In genomic region chr2:65663892-65664291, GRCm38 (mm10) we compare ENCODE assay signal across 26 mouse cellular contexts. TPM values are rescaled to one million over a fixed set of nuclear protein-coding genes. Genes with fewer than 3 reads are reported as not detected.
A peak's percentile ranks its signal among the peaks of the same experiment; 100 is the strongest.
DNase-seq lines count a peak whose midpoint lies in the region; ATAC-seq and TF ChIP-seq lines count a peak whose summit lies in the region.
"Had no signal": no experiment of that assay in that cellular context is flagged by ENCODE, and none has a peak within 500 bp of the region (broad histone marks: within the 10 kb centered on the region; RNA-seq: fewer than 3 reads in every experiment).

No protein-coding gene starts in this region.

- no peak overlapping the region for H3K9ac ChIP-seq in forebrain, embryonic 11.5 days (ENCODE audit: low read length)
- H3K9ac ChIP-seq in forebrain, postnatal 0 days = no peak overlapping the region
- no peak overlapping the region for H3K9ac ChIP-seq in liver, adult 2 months (ENCODE audit: low read depth, low read length)
- H3K9ac ChIP-seq in liver, embryonic 12.5 days = no peak overlapping the region
- no peak overlapping the region for H3K9ac ChIP-seq in midbrain, embryonic 12.5 days (replicated peaks)
- H3K9ac ChIP-seq in midbrain, embryonic 14.5 days (replicated peaks; ENCODE audit: low read length) = no peak overlapping the region
- H3K9ac ChIP-seq in liver, postnatal 0 days (replicated peaks) = no peak overlapping the region
- H3K9ac ChIP-seq: forebrain, embryonic 12.5 days; heart, embryonic 13.5 days; hindbrain, embryonic 14.5 days had no signal

- ATAC-seq in forebrain, embryonic 11.5 days (replicated peaks; ENCODE audit: low FRiP score) = no peak
- no peak for ATAC-seq in forebrain, postnatal 0 days
- no peak for ATAC-seq in liver, embryonic 12.5 days
- no peak for ATAC-seq in midbrain, embryonic 12.5 days (ENCODE audit: low FRiP score, low read depth)
- no peak for ATAC-seq in midbrain, embryonic 14.5 days (ENCODE audit: low FRiP score, low TSS enrichment)
- ATAC-seq in liver, postnatal 0 days = peak; percentile 29; the same call in 1 of the 2 replicates
- ATAC-seq: CD4-positive, CD25-positive, alpha-beta regulatory T cell, adult 4 months; hindbrain, postnatal 0 days had no signal

- TF ChIP-seq EP300 in liver, postnatal 0 days (IDR thresholded peaks at IDR 0.05; ENCODE audit: low read depth) = no peak

- H3K36me3 ChIP-seq in forebrain, embryonic 11.5 days (ENCODE audit: control insufficient read depth, insufficient read depth, low read length) = no peaks in the 10 kb centered on the region
- H3K36me3 ChIP-seq in forebrain, postnatal 0 days (ENCODE audit: insufficient read depth) = no peaks in the 10 kb centered on the region
- H3K36me3 ChIP-seq in liver, adult 2 months (ENCODE audit: control insufficient read depth, insufficient read depth, low read length) = no peaks in the 10 kb centered on the region
- H3K36me3 ChIP-seq in liver, embryonic 12.5 days = no peaks in the 10 kb centered on the region
- H3K36me3 ChIP-seq in midbrain, embryonic 12.5 days = no peaks in the 10 kb centered on the region
- H3K36me3 ChIP-seq in midbrain, embryonic 14.5 days (ENCODE audit: control insufficient read depth, insufficient read depth, low read length) = no peaks in the 10 kb centered on the region
- no peaks in the 10 kb centered on the region for H3K36me3 ChIP-seq in liver, postnatal 0 days (replicated peaks; ENCODE audit: insufficient read depth, low read length)
- H3K36me3 ChIP-seq: forebrain, embryonic 12.5 days; heart, embryonic 10.5 days; heart, embryonic 13.5 days had no signal

- H3K27ac ChIP-seq in forebrain, embryonic 11.5 days (ENCODE audit: low read depth, low read length) = peak overlapping the region; percentile 71
- H3K27ac ChIP-seq in forebrain, postnatal 0 days (ENCODE audit: low read depth, low read length) = no peak overlapping the region
- no peak overlapping the region for H3K27ac ChIP-seq in liver, adult 2 months (replicated peaks; ENCODE audit: insufficient read depth, low read depth, low read length)
- no peak overlapping the region for H3K27ac ChIP-seq in liver, embryonic 12.5 days
- 0 out of 2 replicates have a peak overlapping the region, but pooled peaks have one; percentile 10 for H3K27ac ChIP-seq in midbrain, embryonic 12.5 days (replicated peaks)
- no peak overlapping the region for H3K27ac ChIP-seq in midbrain, embryonic 14.5 days (replicated peaks; ENCODE audit: low read depth, low read length)
- no peak overlapping the region for H3K27ac ChIP-seq in liver, postnatal 0 days (ENCODE audit: low read depth)
- H3K27ac ChIP-seq: forebrain, embryonic 12.5 days; heart, adult 2 months; heart, embryonic 10.5 days; heart, embryonic 13.5 days; hindbrain, embryonic 14.5 days; hindbrain, postnatal 0 days had no signal

- no peaks in the 10 kb centered on the region for H3K79me2 ChIP-seq in liver, adult 2 months (ENCODE audit: control insufficient read depth, insufficient read depth, low read length)

- TF ChIP-seq CTCF in forebrain, postnatal 0 days (IDR thresholded peaks at IDR 0.05; ENCODE audit: low read depth) = no peak
- no peak for TF ChIP-seq CTCF in liver, adult 2 months (IDR thresholded peaks at IDR 0.05; ENCODE audit: low read depth, low read length)
- no peak for TF ChIP-seq CTCF in liver, postnatal 0 days (IDR thresholded peaks at IDR 0.05; ENCODE audit: low read depth)

- DNase-seq in forebrain, embryonic 11.5 days (ENCODE audit: low spot score) = no peak
- no peak for DNase-seq in forebrain, postnatal 0 days
- DNase-seq in liver, adult 2 months (ENCODE audit: extremely low read depth, low read depth, low spot score) = peak; percentile 5
- DNase-seq in midbrain, embryonic 14.5 days = no peak
- no peak for DNase-seq in liver, postnatal 0 days
- DNase-seq in neural tube, embryonic 10.5 days (ENCODE audit: extremely low spot score, low spot score) = no peak
- DNase-seq: adrenal gland, adult 2 months; adrenal gland, postnatal 14 days; cerebellum, adult 11 months; cerebellum, adult 9-10 months; cerebellum, postnatal 14 days; gastrocnemius, postnatal 10 days; gastrocnemius, postnatal 36 days; heart, adult 2 months; heart, postnatal 14 days; heart, postnatal 4 days had no signal

- peaks cover 4% of the 10 kb centered on the region; the same call in 1 of the 2 replicates for H3K4me1 ChIP-seq in forebrain, embryonic 11.5 days (replicated peaks; ENCODE audit: control insufficient read depth, insufficient read depth, low read length)
- no peaks in the 10 kb centered on the region; the same call in 1 of the 2 replicates for H3K4me1 ChIP-seq in forebrain, postnatal 0 days (ENCODE audit: insufficient read depth)
- H3K4me1 ChIP-seq in liver, adult 2 months (ENCODE audit: control insufficient read depth, insufficient read depth, low read length) = peaks cover 1% of the 10 kb centered on the region; the same call in 1 of the 2 replicates
- H3K4me1 ChIP-seq in liver, embryonic 12.5 days = no peaks in the 10 kb centered on the region
- peaks cover 11% of the 10 kb centered on the region; the same call in 1 of the 2 replicates for H3K4me1 ChIP-seq in midbrain, embryonic 12.5 days
- no peaks in the 10 kb centered on the region for H3K4me1 ChIP-seq in midbrain, embryonic 14.5 days (ENCODE audit: control insufficient read depth, insufficient read depth, low read length)
- peaks cover 4% of the 10 kb centered on the region; the same call in 1 of the 2 replicates for H3K4me1 ChIP-seq in liver, postnatal 0 days (ENCODE audit: insufficient read depth)
- H3K4me1 ChIP-seq: heart, embryonic 10.5 days had no signal

- TF ChIP-seq POLR2A in liver, adult 2 months (IDR thresholded peaks at IDR 0.05; ENCODE audit: extremely low read depth, insufficient read depth, low read length) = no peak

- H3K4me3 ChIP-seq in forebrain, embryonic 11.5 days (ENCODE audit: low read depth, low read length) = no peak overlapping the region
- H3K4me3 ChIP-seq in forebrain, postnatal 0 days (ENCODE audit: low read depth, low read length) = no peak overlapping the region
- no peak overlapping the region for H3K4me3 ChIP-seq in liver, adult 2 months (ENCODE audit: insufficient read depth, low read depth, low read length)
- no peak overlapping the region for H3K4me3 ChIP-seq in liver, embryonic 12.5 days
- H3K4me3 ChIP-seq in midbrain, embryonic 12.5 days = no peak overlapping the region
- no peak overlapping the region for H3K4me3 ChIP-seq in midbrain, embryonic 14.5 days (replicated peaks; ENCODE audit: low read depth, low read length)
- no peak overlapping the region for H3K4me3 ChIP-seq in liver, postnatal 0 days (ENCODE audit: low read depth, low read length)
- H3K4me3 ChIP-seq: forebrain, embryonic 12.5 days; heart, adult 2 months; heart, embryonic 10.5 days; heart, embryonic 13.5 days had no signal

- no peaks in the 10 kb centered on the region for H3K9me3 ChIP-seq in forebrain, embryonic 11.5 days (ENCODE audit: control insufficient read depth, low read length)
- no peaks in the 10 kb centered on the region for H3K9me3 ChIP-seq in forebrain, postnatal 0 days (ENCODE audit: low read length)
- H3K9me3 ChIP-seq in liver, embryonic 12.5 days (replicated peaks) = no peaks in the 10 kb centered on the region
- no peaks in the 10 kb centered on the region for H3K9me3 ChIP-seq in midbrain, embryonic 12.5 days
- H3K9me3 ChIP-seq in midbrain, embryonic 14.5 days (ENCODE audit: control insufficient read depth, low read length) = no peaks in the 10 kb centered on the region
- H3K9me3 ChIP-seq in liver, postnatal 0 days (ENCODE audit: low read length) = no peaks in the 10 kb centered on the region
- H3K9me3 ChIP-seq: forebrain, embryonic 12.5 days; heart, embryonic 10.5 days; heart, embryonic 13.5 days had no signal

- H3K27me3 ChIP-seq in forebrain, embryonic 11.5 days (ENCODE audit: control insufficient read depth, insufficient read depth, low read length) = no peaks in the 10 kb centered on the region
- H3K27me3 ChIP-seq in forebrain, postnatal 0 days (ENCODE audit: insufficient read depth, low read length) = no peaks in the 10 kb centered on the region
- H3K27me3 ChIP-seq in liver, adult 2 months (ENCODE audit: control insufficient read depth, insufficient read depth, low read length) = no peaks in the 10 kb centered on the region
- no peaks in the 10 kb centered on the region for H3K27me3 ChIP-seq in liver, embryonic 12.5 days (replicated peaks)
- no peaks in the 10 kb centered on the region for H3K27me3 ChIP-seq in midbrain, embryonic 12.5 days
- no peaks in the 10 kb centered on the region for H3K27me3 ChIP-seq in midbrain, embryonic 14.5 days (ENCODE audit: control insufficient read depth, insufficient read depth, low read length)
- no peaks in the 10 kb centered on the region for H3K27me3 ChIP-seq in liver, postnatal 0 days (ENCODE audit: insufficient read depth, low read length)
- H3K27me3 ChIP-seq: forebrain, embryonic 12.5 days; heart, embryonic 13.5 days had no signal

- H3K4me2 ChIP-seq in forebrain, embryonic 11.5 days (ENCODE audit: low read depth, low read length, severe bottlenecking) = no peak overlapping the region
- H3K4me2 ChIP-seq in forebrain, postnatal 0 days (ENCODE audit: low read depth) = no peak overlapping the region
- no peak overlapping the region for H3K4me2 ChIP-seq in liver, embryonic 12.5 days
- no peak overlapping the region for H3K4me2 ChIP-seq in midbrain, embryonic 12.5 days (replicated peaks)
- H3K4me2 ChIP-seq in midbrain, embryonic 14.5 days (ENCODE audit: low read length) = no peak overlapping the region
- H3K4me2 ChIP-seq in liver, postnatal 0 days (ENCODE audit: low read depth, low read length) = no peak overlapping the region
- H3K4me2 ChIP-seq: forebrain, embryonic 12.5 days; heart, embryonic 13.5 days; hindbrain, embryonic 14.5 days had no signal

RNA-seq across cellular contexts. Expression of gene Scn2a, which starts 43.3 kb away (rescaled TPM):
- polyA plus RNA-seq in forebrain, embryonic 11.5 days (2014; fragmentation: Nextera tagmentation; extraction: Ambion mirVana) = 6.4 and 6.7 TPM in 2 replicates
- 91.5 and 101 TPM in 2 replicates for total RNA-seq in forebrain, postnatal 0 days (2014; rRNA removed)
- polyA plus RNA-seq in forebrain, postnatal 0 days (2015; fragmentation: Nextera tagmentation; extraction: Ambion mirVana) = 32.7 and 50.1 TPM in 2 replicates
- total RNA-seq in liver, adult 2 months (2014; rRNA removed) = 0.09 and 0.81 TPM in 2 replicates
- 0.02 TPM in 2 replicates for polyA plus RNA-seq in liver, adult 2 months (2012; rRNA removed)
- polyA plus RNA-seq in liver, embryonic 12.5 days (2016; fragmentation: Nextera tagmentation; extraction: Ambion mirVana) = 0.25 and 0.57 TPM in 2 replicates
- polyA plus RNA-seq in midbrain, embryonic 12.5 days (2016; fragmentation: Nextera tagmentation; extraction: Ambion mirVana) = 14.8 and 15.4 TPM in 2 replicates
- polyA plus RNA-seq in midbrain, embryonic 14.5 days (2014; fragmentation: Nextera tagmentation; extraction: Ambion mirVana) = 40.6 and 47.4 TPM in 2 replicates
- polyA plus RNA-seq in liver, postnatal 0 days (2015; fragmentation: Nextera tagmentation; extraction: Ambion mirVana) = 0.02 and 0.05 TPM in 2 replicates
- total RNA-seq: granulocyte monocyte progenitor cell, adult 5-6 weeks; MEL had no signal

Comparison
In these comparisons a context has a peak if more than half of its experiments do, and no peak if none do; other contexts are left out.
1. H3K27ac ChIP-seq: peak in forebrain, embryonic 11.5 days (single experiment) and midbrain, embryonic 12.5 days (single experiment); none in forebrain, postnatal 0 days (single experiment), liver, adult 2 months (single experiment), liver, embryonic 12.5 days (single experiment), midbrain, embryonic 14.5 days (single experiment) and liver, postnatal 0 days (single experiment).